Mouse (Mus musculus) ES-E14 (cell line): ENCODE data around the gene Ghrhr.

Experiments
- CHD2 ChIP-seq: IDR thresholded peaks from 2 replicates; pipeline ENCODE4 v1.6.1; 2014; ENCODE audit warnings: mild to moderate bottlenecking, low read depth, low read length, inconsistent platforms
- HCFC1 ChIP-seq: IDR thresholded peaks from 2 replicates; pipeline ENCODE4 v1.6.1; 2012; ENCODE audit warnings: low read length, inconsistent platforms, borderline replicate concordance; ENCODE audit not compliant: insufficient read depth
- MAFK ChIP-seq: IDR thresholded peaks from 2 replicates; pipeline ENCODE4 v1.6.1; 2014; ENCODE audit warnings: mild to moderate bottlenecking, low read depth, low read length, inconsistent platforms; ENCODE audit not compliant: insufficient read depth
- ZC3H11A ChIP-seq: IDR thresholded peaks from 2 replicates; pipeline ENCODE4 v1.6.1; 2012; ENCODE audit warnings: low read depth, mild to moderate bottlenecking, inconsistent platforms, low read length, borderline replicate concordance
- ZNF384 ChIP-seq: IDR thresholded peaks from 2 replicates; pipeline ENCODE4 v1.6.1; 2012; ENCODE audit warnings: low read depth, low read length, inconsistent platforms

- TF ChIP-seq ZNF384 (no peak), MAFK (no peak), HCFC1 (no peak), ZC3H11A (no peak), CHD2 (no peak)
Observed at GRCm38 (mm10) chr6:55347711-55348571, 28.2 kb upstream of the Ghrhr start.
